Mouse (Mus musculus) myocyte (in vitro differentiated cells): ENCODE measurements at regions not wholly inside any gene's neighbourhood (a gene's known extent, or its start where the extent isn't known, plus 50 kb on each side); places are given as distances from the start of the nearest gene placed in this dataset.

Source experiments
- H3K27me3 ChIP-seq: one replicate; pipeline ENCODE4 v1.6.1; 2011; ENCODE audit not compliant: control insufficient read depth, insufficient read depth, insufficient read length
- H3K36me3 ChIP-seq: one replicate; pipeline ENCODE4 v1.6.1; 2011; ENCODE audit not compliant: control insufficient read depth, insufficient read depth
- H3K4me2 ChIP-seq: one replicate; pipeline ENCODE4 v1.6.1; 2011; ENCODE audit warnings: low read depth, control low read depth
- H3K4me3 ChIP-seq: one replicate; pipeline ENCODE4 v1.5.1; 2011; ENCODE audit warnings: mild to moderate bottlenecking, control low read depth, moderate library complexity
- H3K79me2 ChIP-seq: one replicate; pipeline ENCODE4 v1.6.1; 2011; ENCODE audit not compliant: control insufficient read depth, insufficient read depth
- H3ac ChIP-seq: one replicate; pipeline ENCODE4 v1.6.1; 2011; ENCODE audit not compliant: control insufficient read depth, insufficient read length
- CEBPB ChIP-seq: IDR thresholded peaks from 2 replicates; pipeline ENCODE4 v1.6.1; 2011; ENCODE audit warnings: mild to moderate bottlenecking, moderate library complexity; ENCODE audit not compliant: poor library complexity, insufficient read depth, severe bottlenecking
- E2F4 ChIP-seq: IDR thresholded peaks from one replicate; pipeline ENCODE4 v1.6.1; 2011; ENCODE audit warnings: mild to moderate bottlenecking, control low read depth, moderate library complexity; ENCODE audit not compliant: insufficient read depth
- MAX ChIP-seq: IDR thresholded peaks from one replicate; pipeline ENCODE4 v1.6.1; 2011; ENCODE audit warnings: low read depth, mild to moderate bottlenecking, control low read depth
- MYOD1 ChIP-seq, 3 experiments: IDR thresholded peaks; one replicate each; pipeline ENCODE4 v1.6.1; 2011; ENCODE audit warnings: control low read depth in 2 of 3, low read depth in 2 of 3, mild to moderate bottlenecking in 2 of 3, moderate library complexity in 1 of 3; ENCODE audit not compliant: insufficient read length in 2 of 3, control insufficient read depth in 1 of 3
- MYOG ChIP-seq, 3 experiments: IDR thresholded peaks; one replicate each; pipeline ENCODE4 v1.6.1; 2011; ENCODE audit warnings: control low read depth in 2 of 3, low read depth in 2 of 3, mild to moderate bottlenecking in 2 of 3; ENCODE audit not compliant: insufficient read length in 2 of 3, control insufficient read depth in 1 of 3, insufficient read depth in 1 of 3
- POLR2A ChIP-seq: IDR thresholded peaks from one replicate; pipeline ENCODE4 v1.6.1; 2011; ENCODE audit warnings: low read depth, mild to moderate bottlenecking, control low read depth, moderate library complexity; ENCODE audit not compliant: insufficient read length
- POLR2AphosphoS2 ChIP-seq: IDR thresholded peaks from one replicate; pipeline ENCODE4 v1.6.1; 2011; ENCODE audit warnings: low read depth, control low read depth; ENCODE audit not compliant: insufficient read length
- REST ChIP-seq: IDR thresholded peaks from one replicate; pipeline ENCODE4 v1.6.1; 2011; ENCODE audit warnings: mild to moderate bottlenecking, control low read depth, moderate library complexity; ENCODE audit not compliant: insufficient read depth, insufficient read length
- SRF ChIP-seq: IDR thresholded peaks from one replicate; pipeline ENCODE4 v1.6.1; 2011; ENCODE audit warnings: low read depth; ENCODE audit not compliant: control insufficient read depth, insufficient read length
- TCF12 ChIP-seq: IDR thresholded peaks from one replicate; pipeline ENCODE4 v1.6.1; 2011; ENCODE audit warnings: mild to moderate bottlenecking, control low read depth; ENCODE audit not compliant: poor library complexity, insufficient read depth, severe bottlenecking
- TCF3 ChIP-seq: IDR thresholded peaks from one replicate; pipeline ENCODE4 v1.6.1; 2011; ENCODE audit warnings: low read depth, control low read depth; ENCODE audit not compliant: insufficient read length
- USF1 ChIP-seq: IDR thresholded peaks from one replicate; pipeline ENCODE4 v1.6.1; 2011; ENCODE audit warnings: low read depth, mild to moderate bottlenecking, control low read depth, moderate library complexity

DNA sequence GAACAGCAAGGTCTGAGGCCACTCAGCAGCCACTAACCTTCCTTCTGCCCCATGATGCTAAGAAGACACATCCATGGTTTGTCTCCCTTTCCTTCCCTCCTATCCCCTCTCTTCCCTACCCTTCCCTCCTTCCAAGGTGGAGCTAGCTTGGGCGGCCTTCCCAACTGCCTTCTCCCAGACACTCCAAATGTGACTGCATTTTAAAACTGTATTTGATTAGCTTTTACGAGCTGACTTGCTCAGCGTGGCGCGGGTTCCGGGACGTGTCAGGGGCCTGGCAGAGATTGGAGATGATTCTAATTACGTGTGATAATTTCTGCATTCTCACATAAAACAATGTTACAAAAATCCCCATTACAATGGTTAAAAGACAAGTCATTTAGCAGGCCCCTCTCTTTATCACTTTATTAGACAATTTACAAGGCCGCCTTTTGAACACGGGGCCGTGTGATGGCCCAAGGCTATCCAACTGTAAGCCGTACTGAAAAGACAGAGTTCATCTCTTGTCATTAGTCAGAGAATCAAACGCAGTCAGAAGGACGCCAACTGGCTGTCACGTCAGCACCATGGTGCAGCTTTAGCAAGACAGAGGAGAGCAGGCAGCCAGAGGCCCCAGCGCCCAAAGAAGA, 108.2 kb downstream of the Cryba4 start:
- no peaks in the 10 kb centered on the region for H3K79me2 ChIP-seq
- no peak overlapping the region for H3K4me2 ChIP-seq
- TF ChIP-seq TCF12 (no peak), MAX (no peak), REST (no peak), USF1 (no peak), SRF (no peak), POLR2A (no peak), POLR2AphosphoS2 (no peak), MYOD1 (IDR thresholded peaks at IDR 0.05; ENCODE audit: control insufficient read depth in 1 of 3, insufficient read length in 2 of 3, low read depth in 2 of 3) (no peak), CEBPB (no peak), MYOG (IDR thresholded peaks at IDR 0.05; ENCODE audit: control insufficient read depth in 1 of 3, insufficient read depth in 1 of 3, insufficient read length in 2 of 3, low read depth in 2 of 3) (no peak), TCF3 (no peak), E2F4 (no peak)
- H3K27me3 ChIP-seq, result peaks cover 27% of the 10 kb centered on the region
- no peak overlapping the region for H3K4me3 ChIP-seq
- no peaks in the 10 kb centered on the region for H3K36me3 ChIP-seq
- no peak overlapping the region for H3ac ChIP-seq

- no peak overlapping the region for H3K4me3 ChIP-seq
These were observed 98.6 kb downstream of the Cryba4 start for GRCm38 (mm10) chr5:112153675-112154085.

GRCm38 (mm10) chr5:112154650-112155049, 97.7 kb downstream of the Cryba4 start:
- no peak overlapping the region for H3K4me3 ChIP-seq
- no peaks in the 10 kb centered on the region for H3K36me3 ChIP-seq
- H3K79me2 ChIP-seq, result no peaks in the 10 kb centered on the region
- peaks cover 41% of the 10 kb centered on the region for H3K27me3 ChIP-seq
- H3K4me2 ChIP-seq, result no peak overlapping the region
- TF ChIP-seq POLR2AphosphoS2 (no peak), MAX (no peak), POLR2A (no peak), SRF (no peak)
- H3ac ChIP-seq, result no peak overlapping the region

More at GRCm38 (mm10) chr5:112153675-112154085, 98.6 kb downstream of the Cryba4 start:
- Histone ChIP-seq H3ac (no peak overlapping the region), H3K27me3 (peaks cover 41% of the 10 kb centered on the region), H3K79me2 (no peaks in the 10 kb centered on the region), H3K4me2 (no peak overlapping the region), H3K36me3 (no peaks in the 10 kb centered on the region)
- no peak for TF ChIP-seq MYOD1 (IDR thresholded peaks at IDR 0.05; ENCODE audit: control insufficient read depth in 1 of 3, insufficient read length in 2 of 3, low read depth in 2 of 3)
- TF ChIP-seq POLR2AphosphoS2, result no peak
- TF ChIP-seq MYOG (IDR thresholded peaks at IDR 0.05; ENCODE audit: control insufficient read depth in 1 of 3, insufficient read depth in 1 of 3, insufficient read length in 2 of 3, low read depth in 2 of 3), result no peak
- TF ChIP-seq REST, result no peak
- TF ChIP-seq CEBPB, result no peak

DNA sequence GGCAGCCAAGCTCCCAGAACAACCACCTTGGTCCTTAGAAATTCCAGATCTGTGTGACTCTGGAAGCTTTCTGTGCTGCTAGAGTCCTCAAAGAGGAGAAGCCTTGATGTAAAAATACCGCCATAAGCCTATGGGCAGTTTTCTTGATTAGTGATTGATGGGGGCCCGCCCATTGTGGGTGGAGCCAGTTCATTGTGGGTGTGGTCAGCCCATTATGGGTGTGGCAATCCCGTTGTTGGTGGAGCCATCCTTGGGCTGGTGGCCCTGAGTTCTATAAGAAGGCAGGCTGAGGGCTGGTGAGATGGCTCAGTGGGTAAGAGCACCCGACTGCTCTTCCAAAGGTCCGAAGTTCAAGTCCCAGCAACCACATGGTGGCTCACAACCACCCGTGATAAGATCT, 97.3 kb downstream of the Cryba4 start:
- Histone ChIP-seq H3K79me2 (no peaks in the 10 kb centered on the region), H3K36me3 (no peaks in the 10 kb centered on the region), H3ac (no peak overlapping the region), H3K4me2 (no peak overlapping the region), H3K27me3 (peaks cover 41% of the 10 kb centered on the region), H3K4me3 (no peak overlapping the region)
- no peak for TF ChIP-seq E2F4
- TF ChIP-seq MYOG (IDR thresholded peaks at IDR 0.05; ENCODE audit: control insufficient read depth in 1 of 3, insufficient read depth in 1 of 3, insufficient read length in 2 of 3, low read depth in 2 of 3), result no peak
- no peak for TF ChIP-seq POLR2A
- TF ChIP-seq REST, result no peak
- TF ChIP-seq USF1, result no peak
- no peak for TF ChIP-seq SRF
- no peak for TF ChIP-seq TCF3
- no peak for TF ChIP-seq TCF12
- no peak for TF ChIP-seq MAX
- TF ChIP-seq CEBPB, result no peak
- no peak for TF ChIP-seq MYOD1 (IDR thresholded peaks at IDR 0.05; ENCODE audit: control insufficient read depth in 1 of 3, insufficient read length in 2 of 3, low read depth in 2 of 3)
- TF ChIP-seq POLR2AphosphoS2, result no peak

DNA sequence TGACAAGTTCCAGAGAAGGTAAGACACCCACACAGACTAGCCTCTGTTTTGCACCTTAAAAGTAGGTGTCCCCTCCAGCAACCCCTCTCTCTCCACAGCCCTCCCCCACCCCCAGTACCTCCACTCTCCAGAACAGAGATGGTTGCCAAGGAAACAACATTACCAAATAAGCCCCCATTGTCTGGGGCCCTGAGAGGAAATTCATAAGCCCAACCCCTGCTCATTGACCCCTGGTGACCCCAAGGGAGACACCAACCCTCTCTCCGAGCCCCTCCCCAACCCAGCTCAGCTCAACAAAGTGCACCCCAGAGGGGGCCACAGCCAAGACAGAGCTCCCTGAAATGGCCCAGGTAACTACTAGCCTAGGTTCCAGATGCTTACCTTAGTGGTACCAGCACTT, 96.3 kb downstream of the Cryba4 start:
- no peak overlapping the region for H3K4me2 ChIP-seq
- peaks cover 43% of the 10 kb centered on the region for H3K27me3 ChIP-seq
- H3K4me3 ChIP-seq, result no peak overlapping the region
- H3ac ChIP-seq, result no peak overlapping the region
- H3K79me2 ChIP-seq, result no peaks in the 10 kb centered on the region
- TF ChIP-seq TCF3 (no peak), SRF (no peak), E2F4 (no peak), POLR2A (no peak), CEBPB (no peak), MYOD1 (IDR thresholded peaks at IDR 0.05; ENCODE audit: control insufficient read depth in 1 of 3, insufficient read length in 2 of 3, low read depth in 2 of 3) (no peak), MAX (no peak), TCF12 (no peak), USF1 (no peak), REST (no peak), MYOG (IDR thresholded peaks at IDR 0.05; ENCODE audit: control insufficient read depth in 1 of 3, insufficient read depth in 1 of 3, insufficient read length in 2 of 3, low read depth in 2 of 3) (no peak), POLR2AphosphoS2 (no peak)
- H3K36me3 ChIP-seq, result no peaks in the 10 kb centered on the region
